Mouse (Mus musculus): ENCODE data around the gene Tube1. TPM values are rescaled to one million over a fixed set of nuclear protein-coding genes. Genes with fewer than 3 reads are reported as not detected.

Gene Tube1
- total RNA-seq (2012; rRNA removed) (2.5 TPM in 2 replicates), polyA plus RNA-seq (2012; ENCODE audit: insufficient read depth in 1 of 2, insufficient read length in 2 of 2, low read depth in 1 of 2, low replicate concordance in 2 of 2, missing spikeins in 1 of 2) (1 to 10 TPM in 1 of 2 experiments, not detected in 1; 7.2 TPM)

- Histone ChIP-seq H3K9me3 (replicated peaks; ENCODE audit: insufficient read depth, low read length) (no peaks in the 10 kb centered on the region), H3K4me3 (ENCODE audit: control insufficient read depth in 1 of 2, insufficient read depth in 1 of 2, low read depth in 2 of 2, low read length in 2 of 2) (peak within 1 kb of the TSS; percentile 67 to 92), H3K27ac (ENCODE audit: control insufficient read depth, low read depth, low read length) (no peak within 1 kb of the TSS), H3K79me2 (ENCODE audit: control insufficient read depth, insufficient read depth, low read length, poor library complexity) (no peaks in the 10 kb centered on the region), H3K9ac (ENCODE audit: control insufficient read depth, low read depth, low read length, poor library complexity, severe bottlenecking) (peak within 1 kb of the TSS; percentile 91), H3K27me3 (ENCODE audit: control insufficient read depth in 1 of 2, insufficient read depth in 2 of 2, low read length in 2 of 2) (no peaks in the 10 kb centered on the region), H3K4me1 (ENCODE audit: control insufficient read depth in 1 of 2, insufficient read depth in 2 of 2, low read length in 2 of 2) (no peaks in the 10 kb centered on the region; a peak in 2 of 4 replicates), H3K36me3 (ENCODE audit: control insufficient read depth in 1 of 2, insufficient read depth in 2 of 2, low read length in 2 of 2) (peaks cover 0 to 7% of the 10 kb centered on the region in 2 experiments; a peak in 2 of 4 replicates)
- TF ChIP-seq USF2 (IDR thresholded peaks at IDR 0.05; ENCODE audit: borderline replicate concordance in 1 of 2, insufficient read depth in 1 of 2, low read depth in 1 of 2, low read length in 2 of 2) (no peak), USF1 (IDR thresholded peaks at IDR 0.05; ENCODE audit: low read depth, low read length) (no peak), CHD2 (IDR thresholded peaks at IDR 0.05; ENCODE audit: low read length) (no peak), MXI1 (IDR thresholded peaks at IDR 0.05; ENCODE audit: low read depth, low read length) (peak; percentile 19; the same call in 1 of the 2 replicates), SMC3 (IDR thresholded peaks at IDR 0.05; ENCODE audit: low read depth, low read length) (no peak), NELFE (IDR thresholded peaks at IDR 0.05; ENCODE audit: low read depth, low read length) (peak; percentile 46; the same call in 1 of the 2 replicates), ZKSCAN1 (IDR thresholded peaks at IDR 0.05; ENCODE audit: low read depth, low read length) (no peak), ELF1 (IDR thresholded peaks at IDR 0.05; ENCODE audit: low read depth, low read length) (peak; percentile 42; the same call in 1 of the 2 replicates), POLR2AphosphoS2 (IDR thresholded peaks at IDR 0.05; ENCODE audit: low read length) (no peak), RAD21 (IDR thresholded peaks at IDR 0.05; ENCODE audit: low read depth, low read length) (no peak), SIN3A (IDR thresholded peaks at IDR 0.05; ENCODE audit: low read length) (no peak; the same call in 1 of the 2 replicates), POLR2A (IDR thresholded peaks at IDR 0.05; ENCODE audit: control insufficient read depth in 1 of 2, insufficient read depth in 1 of 2, low read depth in 1 of 2, low read length in 2 of 2, poor library complexity in 1 of 2) (peak; percentile 69 to 70; a peak in 3 of 4 replicates), CTCF (IDR thresholded peaks at IDR 0.05 in 2 of 3, conservative IDR thresholded peaks at IDR 0.05 in 1 of 3; ENCODE audit: control insufficient read depth in 1 of 3, insufficient read depth in 1 of 3, low read depth in 2 of 3, low read length in 3 of 3, poor library complexity in 1 of 3, severe bottlenecking in 1 of 3) (no peak), TBP (IDR thresholded peaks at IDR 0.05; ENCODE audit: low read depth, low read length) (no peak), TCF12 (IDR thresholded peaks at IDR 0.05; ENCODE audit: low read depth, low read length) (0 out of 2 replicates have a peak, but pooled peaks have one; percentile 24), ZMIZ1 (IDR thresholded peaks at IDR 0.05; ENCODE audit: low read depth, low read length) (no peak), MAX (IDR thresholded peaks at IDR 0.05; ENCODE audit: low read length) (no peak), ZNF384 (IDR thresholded peaks at IDR 0.05; ENCODE audit: low read depth, low read length) (no peak), MAZ (IDR thresholded peaks at IDR 0.05; ENCODE audit: low read depth, low read length) (no peak), GATA1 (IDR thresholded peaks at IDR 0.05; ENCODE audit: low read depth, low read length) (no peak), KAT2A (conservative IDR thresholded peaks at IDR 0.05; ENCODE audit: low read depth, low read length) (no peak; the same call in 1 of the 2 replicates), RCOR1 (IDR thresholded peaks at IDR 0.05; ENCODE audit: low read depth, low read length) (no peak), HCFC1 (IDR thresholded peaks at IDR 0.05; ENCODE audit: low read depth, low read length) (peak; percentile 81), NRF1 (IDR thresholded peaks at IDR 0.05; ENCODE audit: insufficient read depth, low read depth, low read length, poor library complexity, severe bottlenecking) (peak; percentile 64)
- DNase-seq (ENCODE audit: low read depth, low spot score): peak; percentile 90
These were observed at the start of gene Tube1, which contains the start of gene Fam229b for GRCm38 (mm10) chr10:39133462-39134310. Gene Tube1 (plus strand): TSS chr10:39133976. Gene Fam229b (minus strand): TSS chr10:39133914.

Data from MEL (cell line).